Mouse (Mus musculus) urinary bladder, postnatal 25 days (tissue): ENCODE results near the gene Nek9.
A peak's percentile ranks its signal among the peaks of the same experiment; 100 is the strongest.

ENCODE experiments used
- DNase-seq: peaks from one replicate; pipeline ENCODE4 v3.0.0; 2022; ENCODE audit warnings: low spot score

The Nek9 gene

DNA sequence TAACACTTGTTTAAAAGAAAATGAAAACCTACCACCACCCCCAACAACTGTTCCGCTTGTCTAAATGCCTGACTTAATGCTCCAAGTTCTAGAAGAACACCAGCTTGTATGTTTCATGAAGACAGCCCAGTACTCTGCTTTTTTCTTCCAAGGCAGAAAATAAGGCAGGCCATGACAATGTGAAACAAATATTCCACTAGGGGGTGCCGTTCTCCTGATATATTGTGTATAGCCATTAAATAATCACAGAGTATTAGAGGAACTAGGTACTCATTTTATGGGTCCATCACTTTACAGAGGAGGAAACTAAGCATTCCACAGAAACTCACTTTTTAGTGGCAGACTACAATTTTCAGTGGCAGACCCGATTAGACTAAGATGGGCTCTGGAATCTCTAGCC, 7.2 kb upstream of the Nek9 start:
- DNase-seq, result peak; percentile 33

DNA sequence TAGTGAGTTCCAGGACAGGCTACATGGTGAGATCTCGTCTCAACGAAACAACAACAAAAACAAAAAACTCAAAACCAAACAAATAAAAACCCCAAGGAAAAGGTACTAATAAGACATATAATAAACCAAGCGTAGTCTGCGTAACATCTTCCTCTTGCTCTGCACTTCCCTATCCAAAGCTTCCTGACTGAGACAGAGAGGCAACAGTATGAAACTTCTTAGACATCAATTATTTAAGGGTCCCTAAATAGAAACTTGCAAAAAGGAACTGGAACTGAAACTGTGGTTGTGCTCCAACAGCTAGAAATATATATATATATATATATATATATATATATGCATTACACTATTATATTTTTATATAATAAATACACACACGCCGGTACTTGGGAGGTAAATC, 6.4 kb upstream of the Nek9 start:
- DNase-seq, result no peak

DNA sequence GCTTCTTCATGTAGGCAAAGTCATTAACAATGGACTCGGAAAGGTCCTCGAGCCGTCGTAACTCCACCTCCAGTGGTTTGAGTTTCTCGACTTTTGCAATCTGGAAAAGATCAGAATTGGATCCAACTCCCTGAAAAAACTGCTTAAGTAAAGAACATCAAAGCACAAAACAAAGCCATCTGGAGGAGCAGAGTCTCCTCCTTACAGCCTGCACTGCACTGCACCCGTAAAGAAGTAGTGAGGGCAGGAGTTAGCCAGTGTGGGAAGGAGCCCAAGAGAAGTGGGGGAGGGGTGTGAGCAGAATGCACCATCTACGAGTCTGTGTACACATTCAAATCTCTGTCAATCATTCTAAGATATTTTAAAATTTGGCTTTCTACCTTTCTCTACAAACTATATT, 5.1 kb upstream of the Nek9 start:
- no peak for DNase-seq

DNA sequence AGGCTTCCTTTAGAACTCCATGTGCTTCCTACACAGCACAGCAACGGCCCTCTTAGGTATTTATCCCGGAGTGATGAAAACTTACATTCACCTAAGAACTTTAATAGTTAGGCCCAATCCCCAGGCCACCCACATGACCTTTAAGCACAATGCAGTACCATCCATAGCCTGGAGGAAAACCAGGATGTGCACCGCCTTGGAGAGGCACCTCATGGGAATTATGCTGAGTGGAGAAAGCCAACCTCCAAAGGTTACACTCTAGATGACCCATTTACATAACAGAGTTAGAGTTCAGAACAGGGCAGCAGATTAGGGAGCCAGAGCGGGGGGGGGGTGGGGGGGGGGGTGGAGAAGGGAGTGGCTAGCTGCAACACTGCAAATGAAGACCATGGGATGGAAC, 3.1 kb upstream of the Nek9 start:
- DNase-seq, result no peak

DNA sequence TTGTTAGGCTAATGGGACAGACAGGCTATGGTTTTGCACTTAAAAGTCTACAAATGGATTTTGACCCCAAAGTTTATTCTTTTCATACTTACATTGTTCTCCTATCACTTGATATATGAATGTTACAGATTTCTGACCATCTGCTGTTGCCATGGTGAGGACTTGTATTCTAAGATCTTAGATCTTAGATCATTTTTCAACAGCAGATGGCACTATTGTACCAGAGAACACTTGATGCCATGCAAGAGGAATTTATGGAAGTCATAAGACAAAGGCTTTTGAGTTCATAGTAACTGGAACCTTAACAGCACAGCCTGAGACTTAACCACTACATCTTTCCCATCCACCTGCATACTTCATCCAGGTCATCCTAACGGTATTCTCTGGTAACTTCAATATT, 2.0 kb upstream of the Nek9 start:
- no peak for DNase-seq

DNA sequence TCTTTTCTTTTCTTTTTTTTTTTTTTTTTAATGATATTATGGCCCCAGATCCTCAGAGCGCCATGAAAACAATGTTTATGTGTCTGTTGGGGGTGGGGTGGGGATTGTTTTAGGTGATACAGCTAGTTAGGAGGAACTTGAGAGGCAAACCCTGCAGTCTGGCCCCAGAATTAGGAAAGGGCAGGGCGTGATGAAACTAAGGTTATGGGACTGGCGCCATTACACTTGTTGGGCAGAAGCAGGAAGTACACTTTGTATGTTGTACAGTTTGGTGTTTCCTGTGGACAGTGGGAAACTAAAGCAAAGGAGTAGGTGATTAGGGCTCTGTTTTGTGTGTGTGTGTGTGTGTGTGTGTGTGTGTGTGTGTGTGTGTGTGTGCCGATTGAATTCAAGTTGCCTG, 785 bp upstream of the Nek9 start:
- no peak for DNase-seq

DNA sequence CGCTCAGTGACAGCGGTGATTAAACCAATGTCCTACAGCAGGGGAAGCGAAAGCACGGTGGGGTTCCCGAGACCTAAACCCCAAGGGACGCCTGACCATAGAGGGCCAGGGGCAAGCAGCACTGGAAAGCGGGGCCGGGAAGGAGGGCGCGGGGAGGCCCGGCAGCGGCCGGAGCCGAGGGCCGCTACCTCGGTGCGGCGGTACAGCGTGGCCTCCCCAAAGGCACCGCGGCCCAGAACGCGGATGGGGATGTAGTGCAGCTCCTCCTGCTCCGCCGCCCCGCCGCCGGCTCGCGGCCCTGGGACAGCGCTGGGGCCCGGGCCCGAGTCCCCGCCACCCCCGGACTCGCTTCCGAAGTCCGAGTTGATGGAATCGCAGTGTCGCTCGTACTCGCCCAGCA, 347 bp downstream of the Nek9 start:
- DNase-seq, result no peak

DNA sequence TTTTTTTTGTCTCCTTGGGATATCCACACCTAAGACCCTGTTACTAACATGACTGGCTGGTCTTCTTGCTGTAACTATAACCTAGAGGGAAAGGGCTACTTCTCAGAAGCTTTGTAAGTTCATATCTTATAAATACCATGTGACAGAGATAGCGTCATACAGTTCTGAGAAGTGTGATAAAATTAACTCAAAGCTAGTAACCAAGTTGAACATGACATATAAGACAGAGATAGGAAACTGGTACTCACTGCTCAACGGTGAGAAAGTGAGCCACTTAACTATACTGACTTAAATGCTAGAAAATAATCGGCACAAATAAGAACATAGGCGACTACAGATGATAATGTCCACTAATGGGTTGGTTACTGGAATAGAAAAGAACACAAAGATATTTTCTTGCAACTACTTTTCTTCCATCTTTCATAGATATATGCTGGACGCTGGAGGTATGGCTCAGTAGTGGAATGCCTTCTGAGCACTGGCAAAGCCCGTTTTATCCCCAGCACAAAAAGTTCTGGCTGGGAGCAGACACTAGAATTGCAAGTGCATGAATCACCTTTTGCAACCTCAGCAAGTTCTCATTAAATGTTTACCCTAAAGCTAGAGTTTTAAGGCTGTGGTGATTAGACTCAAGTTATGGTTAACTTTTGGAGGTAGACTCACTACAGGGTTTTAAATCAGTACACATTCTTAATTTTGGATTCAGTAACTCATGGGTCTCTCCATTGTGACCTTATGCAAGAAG, 1.4 kb downstream of the Nek9 start:
- DNase-seq, result no peak

DNA sequence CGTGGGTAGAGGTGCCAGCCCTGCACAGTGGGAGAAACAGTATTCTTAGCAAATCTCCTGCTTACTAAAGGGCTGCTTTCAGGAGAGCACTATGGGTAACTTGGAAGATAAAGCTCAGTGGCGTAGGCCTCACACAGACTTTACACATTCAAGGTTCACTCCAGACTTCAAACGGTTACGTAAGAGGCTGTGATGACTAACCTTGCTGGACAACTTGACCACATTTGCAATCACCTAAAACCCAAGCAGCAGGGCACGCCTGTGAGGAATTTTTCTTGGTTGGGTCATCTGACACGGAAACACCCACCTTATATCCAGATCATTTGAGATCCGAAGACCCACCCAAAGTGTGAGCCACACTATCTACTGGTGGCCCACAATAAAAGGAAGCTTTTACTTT, 9.0 kb downstream of the Nek9 start:
- no peak for DNase-seq

DNA sequence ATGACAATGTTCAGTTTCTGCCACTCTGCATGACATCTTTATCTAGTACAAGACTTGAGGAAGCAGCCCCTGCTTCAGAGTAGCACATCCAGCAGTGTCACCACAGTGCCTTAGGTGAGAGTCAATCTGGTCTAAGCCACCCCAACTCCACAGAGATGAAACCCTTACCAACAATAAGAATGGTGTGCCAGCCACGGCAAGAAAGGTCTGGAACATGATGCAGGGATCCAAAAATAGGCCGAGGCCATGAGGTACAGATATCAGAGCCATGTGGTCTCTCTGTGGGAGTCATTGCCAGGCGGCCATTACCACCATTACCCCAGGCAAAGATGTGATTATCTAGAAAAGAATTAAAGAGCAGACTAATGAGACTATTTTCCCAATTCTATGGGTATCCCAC, 30.5 kb downstream of the Nek9 start:
- no peak for DNase-seq

DNA sequence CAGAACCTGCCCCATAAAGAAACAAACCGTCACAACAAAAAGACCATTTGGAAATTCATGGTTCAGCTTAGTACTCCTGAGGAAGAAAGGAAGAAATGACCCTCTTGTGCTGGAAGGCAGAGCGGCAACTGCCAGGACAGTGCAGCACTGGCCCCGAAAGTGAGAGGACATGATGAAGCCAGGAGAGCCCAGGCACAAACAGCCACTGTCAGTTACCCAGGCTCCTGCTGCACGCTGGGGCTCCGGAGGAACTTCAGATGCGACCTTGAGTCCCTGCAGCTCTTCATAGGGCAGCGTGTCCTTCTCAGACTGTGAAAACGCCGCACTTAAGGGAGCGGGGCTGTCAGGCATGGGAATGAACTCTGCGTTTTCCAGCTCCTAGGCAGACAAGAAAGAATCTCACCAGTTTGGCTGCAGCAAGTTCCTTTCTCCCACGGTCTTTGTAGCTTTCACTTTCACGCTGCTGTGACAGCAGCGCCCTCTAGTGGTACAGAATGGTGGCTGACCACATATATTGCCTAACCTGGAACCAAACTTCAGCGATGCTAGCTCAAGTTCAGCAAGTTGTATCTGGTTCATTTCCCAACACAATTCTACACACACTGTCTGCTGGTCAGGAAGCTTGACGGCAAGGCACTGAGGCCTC, 33.8 kb downstream of the Nek9 start:
- peak; percentile 85 for DNase-seq

DNA sequence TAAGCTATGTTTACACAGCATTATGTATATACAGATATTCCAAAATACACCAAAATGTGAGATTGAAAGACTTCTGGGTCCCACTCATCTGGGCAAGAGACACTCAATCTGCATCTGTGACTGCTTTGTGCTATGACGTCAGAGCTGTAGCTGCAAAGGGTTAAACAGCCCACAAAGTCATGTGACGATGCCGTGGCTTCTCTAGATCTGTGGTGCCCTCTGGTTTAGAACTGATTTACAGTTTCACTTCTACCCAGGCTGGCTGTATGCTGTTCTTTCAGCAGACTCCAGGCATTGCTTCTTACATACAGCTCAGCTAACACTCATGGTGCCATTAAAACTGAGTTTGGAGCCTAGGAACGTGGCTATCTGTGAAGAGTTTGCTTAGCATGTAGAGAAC, 34.4 kb downstream of the Nek9 start:
- DNase-seq, result no peak

DNA sequence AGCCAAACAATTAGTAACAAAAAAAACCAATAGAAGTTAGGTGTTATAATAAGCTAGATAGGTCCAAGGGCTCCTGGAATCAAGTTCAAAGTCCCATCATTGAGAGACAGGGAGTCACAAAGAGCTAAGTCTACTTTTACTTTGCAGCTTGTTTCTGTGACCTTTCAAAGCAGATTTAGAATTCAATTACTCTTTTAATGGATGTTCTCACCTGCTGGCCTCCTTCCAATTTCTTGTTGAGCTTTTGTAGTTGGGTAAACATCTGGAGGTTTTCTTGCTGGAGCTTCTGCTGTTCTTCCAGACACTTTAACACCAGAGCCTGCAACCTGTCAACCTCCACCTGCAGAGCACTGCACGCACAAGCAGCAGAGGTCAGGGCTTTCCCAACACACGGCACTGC, 35.9 kb downstream of the Nek9 start:
- DNase-seq, result no peak

DNA sequence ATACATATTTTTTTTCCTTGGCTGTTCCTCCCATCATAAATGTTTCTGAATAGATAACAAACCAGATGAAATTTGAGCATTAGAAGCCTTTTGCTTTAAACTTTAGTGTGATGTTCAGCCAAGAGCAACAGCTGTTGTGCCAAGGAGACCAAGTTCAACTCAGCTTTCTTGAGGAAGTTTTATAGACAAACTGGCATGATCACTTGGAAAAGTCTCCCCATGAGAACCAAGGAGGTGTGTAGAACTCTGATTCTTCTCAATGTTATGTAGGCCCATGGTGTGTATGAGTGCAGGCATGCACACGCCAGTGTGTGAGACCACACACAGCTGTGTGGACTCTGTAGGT, 40.4 kb downstream of the Nek9 start:
- no peak for DNase-seq

DNA sequence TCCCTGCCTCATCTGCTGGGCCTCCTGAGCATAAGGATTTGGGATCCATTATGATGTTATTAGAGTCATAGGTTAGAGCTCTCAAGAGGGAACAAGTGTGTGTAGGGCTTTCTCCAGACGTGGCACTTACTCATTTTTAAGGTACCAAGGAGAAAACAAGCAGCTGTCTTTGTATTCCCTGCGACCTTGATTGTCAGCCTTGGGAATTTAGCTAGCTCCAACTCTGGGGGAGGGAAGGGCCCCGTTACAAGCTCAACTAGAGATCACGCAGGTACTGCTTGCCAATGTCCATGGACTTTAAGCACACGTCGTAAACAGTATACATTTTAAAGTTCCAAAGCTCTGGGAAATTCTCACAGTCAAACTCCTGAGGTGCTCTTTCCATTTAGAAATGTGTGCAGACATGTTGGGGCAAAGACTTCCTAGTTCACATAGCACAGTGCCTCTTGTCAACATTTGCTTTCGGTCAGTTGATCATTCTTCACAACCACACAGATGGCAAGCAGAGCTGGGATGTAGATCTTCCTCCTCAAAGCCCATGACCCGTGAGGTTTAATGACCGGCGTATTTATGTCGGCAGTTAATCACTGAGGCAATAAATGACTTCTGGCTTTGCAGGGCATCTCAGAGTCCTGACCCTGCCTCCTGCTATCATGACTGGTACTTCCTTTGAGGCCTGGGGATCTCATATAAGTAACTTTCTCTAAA, 40.9 kb downstream of the Nek9 start:
- no peak for DNase-seq

DNA sequence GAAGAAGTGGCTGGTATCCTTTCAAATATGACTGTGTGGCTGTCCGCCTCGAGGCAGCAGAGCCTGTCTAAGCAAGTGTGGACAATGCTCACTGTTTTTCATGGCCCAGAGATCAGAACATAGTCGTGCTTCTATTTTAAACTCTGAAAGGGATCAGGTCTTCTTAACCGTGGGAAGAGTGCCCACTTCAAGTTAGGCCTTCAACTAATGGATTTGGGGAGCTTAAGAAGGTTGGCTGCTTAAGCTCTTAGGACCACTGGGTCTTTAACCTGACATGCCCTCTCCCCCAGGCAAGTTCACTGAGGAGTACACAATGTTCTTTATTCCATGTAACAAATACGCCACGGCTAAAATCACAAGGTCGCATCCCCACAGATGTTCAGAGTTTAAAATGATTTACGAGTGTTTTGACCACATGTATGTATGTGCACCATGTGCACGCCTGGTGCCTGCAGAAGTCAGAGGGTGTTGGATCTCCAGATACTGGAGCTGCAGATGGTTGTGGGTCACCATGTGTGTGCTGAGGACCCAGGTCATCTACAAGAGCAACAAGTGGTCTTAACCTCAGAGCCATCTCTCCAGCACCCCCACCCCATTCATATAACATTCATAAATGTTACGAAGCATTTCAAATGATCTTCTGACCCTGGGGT, 41.7 kb downstream of the Nek9 start:
- no peak for DNase-seq

DNA sequence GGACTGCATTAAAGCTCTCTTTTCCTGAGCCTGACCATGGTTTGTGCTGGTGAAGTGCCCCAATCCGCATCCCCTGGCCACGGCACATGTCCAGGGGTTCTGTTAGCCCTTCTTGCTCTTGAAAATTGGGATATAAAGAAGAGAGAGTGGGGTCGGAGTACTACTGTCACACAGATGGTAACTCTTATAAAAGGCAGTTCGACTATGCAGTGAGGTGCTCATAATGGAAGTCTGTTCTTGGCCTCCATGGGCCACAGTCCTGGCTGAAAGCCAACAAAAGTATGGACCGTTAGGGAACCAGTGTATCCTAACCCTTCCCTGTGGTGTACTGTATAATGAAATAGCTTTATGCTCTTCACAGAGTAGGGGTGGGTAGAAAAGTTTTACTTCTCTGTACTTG, 42.2 kb downstream of the Nek9 start:
- no peak for DNase-seq

DNA sequence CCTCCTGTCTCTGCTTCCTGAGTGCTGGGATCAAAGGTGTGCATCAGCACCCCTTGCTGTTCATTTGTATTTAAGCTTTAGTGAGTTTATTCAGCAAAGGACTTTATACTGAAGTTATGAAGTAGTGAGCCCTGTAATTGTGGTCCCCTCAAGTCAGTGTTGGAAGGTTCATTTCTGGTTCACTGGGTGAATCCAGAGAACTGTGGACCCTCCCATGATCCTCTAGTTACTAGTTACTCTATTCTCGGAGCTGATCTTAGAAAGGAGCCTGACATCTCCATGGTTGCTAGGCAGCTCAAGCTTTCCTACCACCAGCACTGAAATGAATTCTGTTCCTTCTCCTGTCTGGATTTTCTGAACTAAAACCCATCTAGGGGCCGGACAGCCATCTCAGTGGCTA, 43.7 kb downstream of the Nek9 start:
- no peak for DNase-seq

DNA sequence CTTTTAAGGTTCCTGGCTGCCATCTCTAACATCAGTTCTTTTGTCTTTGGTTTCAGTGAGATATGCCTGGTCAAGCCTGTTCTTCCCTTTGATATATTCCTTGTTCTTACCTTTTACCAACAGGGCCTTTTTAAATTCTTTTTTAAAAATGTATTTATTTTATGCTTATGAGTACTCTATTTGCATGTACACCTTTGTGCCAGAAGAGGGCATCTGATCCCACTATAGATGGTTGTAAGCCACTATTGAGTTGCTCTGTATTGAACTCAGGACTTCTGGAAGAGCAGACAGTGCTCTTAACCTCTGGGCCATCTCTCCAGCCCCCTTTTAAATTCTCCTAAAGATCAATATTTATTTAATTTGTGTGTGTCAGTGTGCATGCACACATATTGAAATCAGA, 46.3 kb downstream of the Nek9 start:
- DNase-seq, result no peak

DNA sequence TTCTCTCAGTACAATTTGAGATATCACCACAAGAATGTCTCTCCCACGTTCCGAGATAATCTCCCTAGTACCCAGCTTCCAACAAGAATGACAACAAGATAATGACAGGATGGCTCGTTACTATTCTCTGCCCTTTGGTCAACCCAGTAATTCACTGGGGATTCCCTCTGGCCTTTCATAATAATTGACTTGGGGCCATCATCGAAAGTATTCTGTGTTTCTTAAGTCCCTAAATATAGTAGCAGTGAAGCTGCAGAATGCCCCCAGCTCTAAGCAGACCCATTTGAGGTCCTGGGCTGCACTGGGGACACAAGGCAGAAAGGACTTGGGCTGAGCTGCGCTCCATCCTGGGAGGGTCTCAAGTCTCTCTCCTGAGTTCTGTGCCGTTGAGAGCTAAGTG, 46.9 kb downstream of the Nek9 start:
- DNase-seq, result no peak

DNA sequence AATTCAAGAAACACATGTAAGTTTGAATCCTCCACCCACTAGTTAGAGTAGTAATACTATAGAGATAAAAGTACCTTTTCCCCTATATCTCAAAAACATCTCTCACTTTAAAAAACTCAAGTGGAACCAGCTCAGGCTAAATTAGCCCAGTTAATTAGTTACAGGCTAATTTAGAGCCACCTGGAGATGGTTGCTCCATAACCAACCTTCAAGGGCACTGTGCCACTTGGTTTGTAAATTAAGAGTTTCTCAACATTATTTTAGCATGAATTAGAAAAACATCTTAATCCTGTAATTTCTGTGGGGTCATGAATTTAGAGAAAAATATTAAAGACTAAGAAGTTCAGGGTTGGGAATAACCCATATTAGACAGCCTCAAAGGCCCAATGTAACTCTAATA, 47.6 kb downstream of the Nek9 start:
- DNase-seq, result no peak

DNA sequence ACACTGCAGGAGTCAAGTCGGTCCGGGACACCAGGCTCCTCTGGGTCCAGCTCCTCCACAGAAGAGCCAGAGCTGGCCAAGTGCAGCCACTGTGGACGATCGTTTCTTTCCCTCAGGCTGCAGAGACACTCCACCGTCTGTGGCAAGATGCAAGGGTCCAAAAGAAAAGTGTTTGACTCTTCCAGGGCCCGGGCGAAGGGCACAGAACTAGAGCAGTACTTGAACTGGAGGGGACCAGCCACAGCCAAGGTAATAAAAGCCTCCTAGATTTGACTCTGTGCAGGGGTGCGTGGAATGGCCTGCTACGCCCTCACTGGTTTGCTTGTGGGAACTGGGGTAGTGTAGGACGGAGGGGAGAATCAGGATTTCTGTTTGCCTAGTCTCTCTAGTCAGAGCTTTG, 48.5 kb downstream of the Nek9 start:
- no peak for DNase-seq
